11 mouse cellular contexts compared by ENCODE assay signal in genomic region chr1:11996297-11996878, GRCm38 (mm10).
"Had no signal": no experiment of that assay in that cellular context is flagged by ENCODE, and none has a peak within 500 bp of the region (broad histone marks: within the 10 kb centered on the region; RNA-seq: fewer than 3 reads in every experiment).

No protein-coding gene starts in this region.

- H3K4me3 ChIP-seq: liver, embryonic 15.5 days; midbrain, embryonic 13.5 days had no signal

- H3K9me3 ChIP-seq: liver, embryonic 15.5 days; midbrain, embryonic 13.5 days had no signal

- H3K9ac ChIP-seq: liver, embryonic 15.5 days; lung, embryonic 14.5 days; midbrain, embryonic 13.5 days had no signal

- H3K27ac ChIP-seq: liver, embryonic 15.5 days; midbrain, embryonic 13.5 days; stomach, postnatal 0 days had no signal

- ATAC-seq: inflammation-experienced regulatory T-cells, adult 6 months; midbrain, embryonic 13.5 days had no signal

- DNase-seq: kidney, adult 8-10 months; kidney, postnatal 14 days; left cerebral cortex, postnatal 4 days; lung, embryonic 14.5 days; lung, postnatal 10 days; lung, postnatal 4 days had no signal

- H3K36me3 ChIP-seq: liver, embryonic 15.5 days; midbrain, embryonic 13.5 days had no signal

- H3K4me2 ChIP-seq: liver, embryonic 11.5 days; liver, embryonic 15.5 days; lung, embryonic 14.5 days; midbrain, embryonic 13.5 days had no signal

- H3K27me3 ChIP-seq: liver, embryonic 15.5 days; midbrain, embryonic 13.5 days had no signal

- H3K4me1 ChIP-seq: liver, embryonic 15.5 days had no signal
